Comparison of ENCODE assay signal across 10 mouse cellular contexts in genomic region chr5:107497519-107498501, GRCm38 (mm10). TPM values are rescaled to one million over a fixed set of nuclear protein-coding genes. Genes with fewer than 3 reads are reported as not detected.
A peak's percentile ranks its signal among the peaks of the same experiment; 100 is the strongest.
DNase-seq lines count a peak whose midpoint lies in the region; ATAC-seq lines count a peak whose summit lies in the region.
"Had no signal": no experiment of that assay in that cellular context is flagged by ENCODE, and none has a peak within 500 bp of the region (broad histone marks: within the 10 kb centered on the region; RNA-seq: fewer than 3 reads in every experiment).

No protein-coding gene starts in this region.

- intact Hi-C loops in left cerebral cortex, postnatal 36 days (cut with DNase I): loop anchor here (2.0 to 5.0 kb wide), 2 partner anchors 61 to 93 kb away; partner anchors contain the start of gene Btbd8

- no peaks in the 10 kb centered on the region for H3K27me3 ChIP-seq in hindbrain, embryonic 14.5 days (ENCODE audit: control insufficient read depth, insufficient read depth, low read length)

- peak overlapping the region; percentile 82 for H3K27ac ChIP-seq in hindbrain, embryonic 14.5 days

- peaks cover 15% of the 10 kb centered on the region for H3K4me1 ChIP-seq in hindbrain, embryonic 14.5 days (replicated peaks; ENCODE audit: control insufficient read depth, insufficient read depth, low read length)

- H3K4me3 ChIP-seq in hindbrain, embryonic 14.5 days (replicated peaks; ENCODE audit: low read length): peak overlapping the region; percentile 24

- no peaks in the 10 kb centered on the region for H3K9me3 ChIP-seq in hindbrain, embryonic 14.5 days (ENCODE audit: control insufficient read depth, low read length)

- DNase-seq in R1 (ENCODE audit: low read depth, low spot score): peak; percentile 20
- peak; percentile 51 to 62 for DNase-seq in cerebellum, postnatal 36 days
- DNase-seq in hindbrain, embryonic 14.5 days (ENCODE audit: low spot score): peak; percentile 82
- peak; percentile 64 to 71 for DNase-seq in left cerebral cortex, postnatal 36 days (ENCODE audit: low spot score in 2 of 2)
- DNase-seq in right cerebral cortex, postnatal 14 days: peak; percentile 41
- DNase-seq in lung, postnatal 10 days: no peak
- no peak for DNase-seq in adrenal gland, adult 8-10 months
- no peak for DNase-seq in adrenal gland, adult 2 months

- WGBS in hindbrain, embryonic 14.5 days: 31% methylated on average over 10 of the region's 10 CpGs

- H3K9ac ChIP-seq in hindbrain, embryonic 14.5 days: peak overlapping the region; percentile 48

- peak; percentile 97 for ATAC-seq in hindbrain, embryonic 14.5 days (ENCODE audit: low FRiP score)

- H3K36me3 ChIP-seq in hindbrain, embryonic 14.5 days (replicated peaks; ENCODE audit: control insufficient read depth, insufficient read depth): 0 out of 2 replicates have a peak, but pooled peaks cover 8% of the 10 kb centered on the region

- peak overlapping the region; percentile 49 for H3K4me2 ChIP-seq in hindbrain, embryonic 14.5 days (replicated peaks)

RNA-seq across cellular contexts. Expression of gene Gm42669, which starts 9.6 kb away (rescaled TPM):
- 0.39 and 0.91 TPM in 2 replicates for polyA plus RNA-seq in hindbrain, embryonic 14.5 days (2014; fragmentation: Nextera tagmentation; extraction: Ambion mirVana)
- under 1 TPM; 0.30 to 0.59 TPM for total RNA-seq in left cerebral cortex, postnatal 36 days (2021)
- under 1 TPM in 2 of 4 experiments, not detected in 2; 0.12 to 0.19 TPM for total RNA-seq in adrenal gland, adult 8-10 months (2022)
- total RNA-seq in adrenal gland, adult 2 months (2021): not detected
- 0.07 TPM in 1 of 2 replicates, not detected in the other for polyA plus RNA-seq in adrenal gland, adult 2 months (2012; rRNA removed)
- total RNA-seq: hematopoietic stem cell, adult 5-6 weeks had no signal
- polyA plus RNA-seq: small intestine, adult 2 months had no signal

RNA-seq across cellular contexts. Expression of gene 1700028K03Rik, which starts 36.7 kb away (rescaled TPM):
- 0.17 and 0.20 TPM in 2 replicates for polyA plus RNA-seq in hindbrain, embryonic 14.5 days (2014; fragmentation: Nextera tagmentation; extraction: Ambion mirVana)
- total RNA-seq in left cerebral cortex, postnatal 36 days (2021): 1 to 10 TPM in 1 of 2 experiments, under 1 TPM in 1; 0.62 to 2.1 TPM
- under 1 TPM in 2 of 4 experiments, not detected in 2; 0.14 to 0.30 TPM for total RNA-seq in adrenal gland, adult 8-10 months (2022)
- total RNA-seq in adrenal gland, adult 2 months (2021): not detected
- polyA plus RNA-seq in adrenal gland, adult 2 months (2012; rRNA removed): 0.03 TPM in 1 of 2 replicates, not detected in the other
- total RNA-seq: hematopoietic stem cell, adult 5-6 weeks had no signal
- polyA plus RNA-seq: small intestine, adult 2 months had no signal

Comparison
In these comparisons a context has a peak if more than half of its experiments do, and no peak if none do; other contexts are left out.
1. DNase-seq: peak in R1 (single experiment), cerebellum, postnatal 36 days (2 of 2), hindbrain, embryonic 14.5 days (single experiment), left cerebral cortex, postnatal 36 days (2 of 2) and right cerebral cortex, postnatal 14 days (single experiment); none in lung, postnatal 10 days (single experiment), adrenal gland, adult 8-10 months (single experiment) and adrenal gland, adult 2 months (single experiment).